Mouse (Mus musculus) intestine, embryonic 14.5 days (tissue): ENCODE measurements around the gene Zfp985. TPM values are rescaled to one million over a fixed set of nuclear protein-coding genes. Genes with fewer than 3 reads are reported as not detected.
"Not testable (repeated sequence)": the region's sequence is repeated elsewhere in the genome, so short reads cannot be mapped to it uniquely, and the experiment has no call there.

ENCODE experiments used
- ATAC-seq: fragments of 200-750 bp; cut with Nextera tagmentation; replicated peaks from 2 replicates; pipeline ENCODE4 v1.8.0; 2017; ENCODE audit warnings: low read depth, moderate number of reproducible peaks, moderate TSS enrichment, moderate library complexity; ENCODE audit not compliant: low FRiP score, low TSS enrichment
- DNase-seq: peaks from one replicate; pipeline ENCODE4 v3.0.0-alpha.2; 2018; ENCODE audit warnings: low spot score
- H3K27ac ChIP-seq: fragments of 300-500 bp; sonication (generic); 2 replicates; pipeline ENCODE4 v1.5.1; 2014; ENCODE audit warnings: low read depth, mild to moderate bottlenecking, control low read depth
- H3K27me3 ChIP-seq: fragments of 300-500 bp; sonication (generic); replicated peaks from 2 replicates; pipeline ENCODE4 v1.6.1; 2014; ENCODE audit warnings: low read length, control low read depth; ENCODE audit not compliant: control insufficient read depth, insufficient read depth
- H3K36me3 ChIP-seq: fragments of 300-500 bp; sonication (generic); 2 replicates; pipeline ENCODE4 v1.6.1; 2014; ENCODE audit warnings: low read length, control low read depth; ENCODE audit not compliant: control insufficient read depth, insufficient read depth
- H3K4me1 ChIP-seq: fragments of 300-500 bp; sonication (generic); replicated peaks from 2 replicates; pipeline ENCODE4 v1.6.1; 2014; ENCODE audit warnings: low read length, control low read depth, mixed read lengths; ENCODE audit not compliant: control insufficient read depth, insufficient read depth
- H3K4me2 ChIP-seq: fragments of 300-500 bp; sonication (generic); 2 replicates; pipeline ENCODE4 v1.6.1; 2014; ENCODE audit warnings: low read length
- H3K4me3 ChIP-seq: fragments of 300-500 bp; sonication (generic); 2 replicates; pipeline ENCODE4 v1.5.1; 2014; ENCODE audit warnings: low read depth, low read length, control low read depth, mixed read lengths
- H3K9ac ChIP-seq: fragments of 300-500 bp; sonication (generic); 2 replicates; pipeline ENCODE4 v1.6.1; 2014; ENCODE audit warnings: mild to moderate bottlenecking, low read length
- H3K9me3 ChIP-seq: fragments of 300-500 bp; sonication (generic); 2 replicates; pipeline ENCODE4 v1.6.1; 2016; ENCODE audit warnings: low read length, control low read depth; ENCODE audit not compliant: control insufficient read depth
- WGBS: fragments of 180-500 bp; shearing (Covaris S2); extraction: QIAGEN DNeasy Blood & Tissue Kit; methylation state at CpG from one replicate; pipeline ENCODE4 v1.1.7; 2014; 5-methylcytosine and 5-hydroxymethylcytosine counted together
- polyA plus RNA-seq: library from polyadenylated mRNA; unstranded; fragments of >200 nt; fragmentation: Nextera tagmentation; extraction: Ambion mirVana; gene quantifications from 2 replicates; pipeline ENCODE4 v1.2.1, GENCODE M21; 2014

The Zfp985 gene
- polyA plus RNA-seq, 1 experiment from 2014 or later: 0.81 TPM

GRCm38 (mm10) chr4:147633818-147634262 lies 80.8 kb downstream of the Zfp985 start:
- not testable (repeated sequence) for H3K27ac ChIP-seq, H3K36me3 ChIP-seq, H3K4me1 ChIP-seq, H3K4me2 ChIP-seq, DNase-seq, H3K27me3 ChIP-seq, H3K9me3 ChIP-seq, H3K9ac ChIP-seq, H3K4me3 ChIP-seq
- ATAC-seq: peak; percentile 75; the same call in 1 of the 2 replicates
- no CpG with 5 or more reads among the region's 2 CpGs for WGBS

Other genes starting within 250 kb of the Zfp985 start
- gene Zfp988, start 247.6 kb upstream of the Zfp985 start, polyA plus RNA-seq: 0.43 and 0.55 TPM in 2 replicates
- gene Zfp978, start 192.0 kb upstream of the Zfp985 start, polyA plus RNA-seq: not detected in 2 replicates
- 5.0 and 6.3 TPM in 2 replicates for gene Zfp982, start 60.9 kb upstream of the Zfp985 start, polyA plus RNA-seq
- 0.39 and 0.53 TPM in 2 replicates for gene Gm16503, start 13.1 kb upstream of the Zfp985 start, polyA plus RNA-seq
- 3.2 and 3.3 TPM in 2 replicates for gene Zfp979, start 89.2 kb downstream of the Zfp985 start, polyA plus RNA-seq
- not detected in 2 replicates for gene Zfp534, start 149.3 kb downstream of the Zfp985 start, polyA plus RNA-seq